Mouse (Mus musculus) lung, postnatal 0 days (tissue): ENCODE data around the gene Arhgef15. TPM values are rescaled to one million over a fixed set of nuclear protein-coding genes. Genes with fewer than 3 reads are reported as not detected.
"Not testable (repeated sequence)": the region's sequence is repeated elsewhere in the genome, so short reads cannot be mapped to it uniquely, and the experiment has no call there.

ENCODE experiments used
- ATAC-seq: fragments of 200-750 bp; cut with Nextera tagmentation; 2 replicates; pipeline ENCODE4 v1.8.0; 2017; ENCODE audit warnings: moderate library complexity
- DNase-seq: peaks from one replicate; pipeline ENCODE4 v3.0.0-alpha.2; 2016; ENCODE audit warnings: low spot score
- H3K27ac ChIP-seq: fragments of 300-500 bp; sonication (generic); 2 replicates; pipeline ENCODE4 v1.5.1; 2014; ENCODE audit warnings: antibody characterized with exemption, mild to moderate bottlenecking, low read length, mixed read lengths
- H3K27me3 ChIP-seq: fragments of 300-500 bp; sonication (generic); replicated peaks from 2 replicates; pipeline ENCODE4 v1.6.1; 2014; ENCODE audit warnings: low read length, mixed read lengths; ENCODE audit not compliant: insufficient read depth
- H3K36me3 ChIP-seq: fragments of 300-500 bp; sonication (generic); 2 replicates; pipeline ENCODE4 v1.6.1; 2014; ENCODE audit warnings: low read length, mixed read lengths; ENCODE audit not compliant: insufficient read depth
- H3K4me1 ChIP-seq: fragments of 300-500 bp; sonication (generic); 2 replicates; pipeline ENCODE4 v1.6.1; 2014; ENCODE audit warnings: antibody characterized with exemption, low read depth, low read length, mixed read lengths; ENCODE audit not compliant: insufficient read depth
- H3K4me2 ChIP-seq: fragments of 300-500 bp; sonication (generic); replicated peaks from 2 replicates; pipeline ENCODE4 v1.6.1; 2014; ENCODE audit warnings: low read depth, mild to moderate bottlenecking, low read length, moderate library complexity, mixed read lengths
- H3K4me3 ChIP-seq: fragments of 300-500 bp; sonication (generic); 2 replicates; pipeline ENCODE4 v1.5.1; 2014; ENCODE audit warnings: low read depth, low read length
- H3K9ac ChIP-seq: fragments of 300-500 bp; sonication (generic); replicated peaks from 2 replicates; pipeline ENCODE4 v1.6.1; 2014; ENCODE audit warnings: low read depth, mild to moderate bottlenecking
- H3K9me3 ChIP-seq: fragments of 300-500 bp; sonication (generic); 2 replicates; pipeline ENCODE4 v1.6.1; 2016; ENCODE audit warnings: low read length, mixed read lengths
- CTCF ChIP-seq: IDR thresholded peaks from 2 replicates; pipeline ENCODE4 v1.5.1; 2016; ENCODE audit warnings: antibody characterized with exemption, mild to moderate bottlenecking
- EP300 ChIP-seq: IDR thresholded peaks from 2 replicates; pipeline ENCODE4 v1.6.1; 2016; ENCODE audit warnings: antibody characterized with exemption, mild to moderate bottlenecking, control low read depth
- WGBS: fragments of 180-500 bp; shearing (Covaris S2); extraction: QIAGEN DNeasy Blood & Tissue Kit; methylation state at CpG from one replicate; pipeline ENCODE4 v1.1.7; 2014; 5-methylcytosine and 5-hydroxymethylcytosine counted together
- polyA plus RNA-seq: library from polyadenylated mRNA; unstranded; fragments of >200 nt; fragmentation: Nextera tagmentation; extraction: Ambion mirVana; gene quantifications from 2 replicates; pipeline ENCODE4 v1.2.1, GENCODE M21; 2015

Gene Arhgef15
- polyA plus RNA-seq, 1 experiment from 2014 or later = 24.2 TPM

DNA sequence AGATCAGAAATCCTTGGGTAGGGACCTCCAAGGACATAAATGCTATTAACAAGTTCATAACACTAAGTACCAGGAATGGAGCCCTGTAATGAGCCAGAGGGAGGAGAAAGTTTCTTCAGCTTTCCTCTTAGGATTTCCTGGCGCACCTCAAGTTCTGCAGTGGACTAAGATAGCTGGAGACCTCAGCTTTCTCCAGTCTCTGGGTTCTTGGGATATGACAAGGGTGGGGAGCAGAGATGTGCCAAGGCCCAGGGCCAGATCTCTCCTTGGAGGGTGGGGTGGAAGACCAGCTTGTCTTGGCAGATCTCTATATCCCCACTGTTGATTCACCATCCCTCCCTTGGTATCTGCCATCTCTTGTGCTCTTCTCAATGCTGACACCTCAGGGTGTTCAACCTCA lies 18.3 kb upstream of the Arhgef15 start:
- ATAC-seq = no peak
- H3K27me3 ChIP-seq = no peaks in the 10 kb centered on the region
- no peak overlapping the region for H3K27ac ChIP-seq
- H3K4me2 ChIP-seq = no peak overlapping the region
- DNase-seq = no peak
- H3K9ac ChIP-seq = no peak overlapping the region
- WGBS = 82% methylated on average over 1 of the region's 1 CpGs
- TF ChIP-seq EP300 (no peak), CTCF (no peak)
- H3K4me3 ChIP-seq = no peak overlapping the region
- H3K9me3 ChIP-seq = no peaks in the 10 kb centered on the region
- no peaks in the 10 kb centered on the region for H3K36me3 ChIP-seq
- H3K4me1 ChIP-seq = peaks cover 4% of the 10 kb centered on the region; the same call in 1 of the 2 replicates

DNA sequence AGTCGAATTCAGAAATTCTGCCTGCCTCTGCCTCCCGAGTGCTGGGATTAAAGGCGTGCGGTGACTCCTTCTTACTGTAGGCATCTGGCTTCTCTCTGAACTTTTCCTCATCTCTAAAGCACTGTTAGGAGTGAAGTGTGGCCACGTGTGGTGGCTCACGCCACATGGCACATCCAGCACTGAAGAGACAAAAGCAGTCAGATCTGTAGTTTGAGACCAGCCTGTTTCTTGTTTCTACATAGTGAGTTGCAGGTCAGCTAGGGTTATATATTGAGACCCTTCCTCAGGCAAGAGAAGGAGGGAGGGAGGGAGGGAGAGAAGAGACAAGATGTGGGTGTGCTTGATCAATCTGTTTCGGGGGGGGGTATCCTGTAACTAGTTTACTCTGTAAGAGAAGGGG lies 17.8 kb upstream of the Arhgef15 start, which contains the start of gene Rangrf:
Rangrf (minus strand) TSS at position 101 of the 400 bp plus-strand sequence.
- WGBS = 74% methylated on average over 7 of the region's 7 CpGs
- peak within 1 kb of the TSS; percentile 63 for H3K4me2 ChIP-seq
- H3K4me1 ChIP-seq = peaks cover 4% of the 10 kb centered on the region; the same call in 1 of the 2 replicates
- no peaks in the 10 kb centered on the region for H3K27me3 ChIP-seq
- no peaks in the 10 kb centered on the region for H3K36me3 ChIP-seq
- H3K9ac ChIP-seq = no peak within 1 kb of the TSS
- H3K9me3 ChIP-seq = no peaks in the 10 kb centered on the region
- DNase-seq (no peak), ATAC-seq (no peak)
- H3K4me3 ChIP-seq = peak within 1 kb of the TSS; percentile 34
- TF ChIP-seq CTCF = no peak
- TF ChIP-seq EP300 = no peak
- no peak within 1 kb of the TSS for H3K27ac ChIP-seq

DNA sequence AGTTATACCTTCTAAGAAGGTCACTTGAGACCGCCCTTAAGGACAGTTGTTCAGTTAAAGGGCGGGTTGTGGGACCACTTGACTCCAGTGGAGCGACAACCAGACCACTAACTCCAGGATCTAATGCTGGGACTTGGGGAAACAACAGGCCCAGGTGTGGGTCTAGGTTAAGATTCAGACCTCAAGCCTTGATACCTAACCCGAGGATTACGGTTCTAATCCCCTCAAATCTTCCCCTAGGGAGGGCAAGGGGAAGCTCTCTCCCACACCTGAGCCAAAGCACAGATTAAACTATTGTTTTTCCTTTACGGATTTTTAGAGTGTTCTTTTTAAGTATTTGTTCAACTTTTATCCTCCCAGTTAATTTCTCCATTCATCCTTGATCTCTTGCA lies 16.8 kb upstream of the Arhgef15 start:
- DNase-seq (no peak), ATAC-seq (no peak; the same call in 1 of the 2 replicates)
- H3K4me1 ChIP-seq = peaks cover 4% of the 10 kb centered on the region; the same call in 1 of the 2 replicates
- WGBS = 23% methylated on average over 6 of the region's 6 CpGs
- no peaks in the 10 kb centered on the region for H3K27me3 ChIP-seq
- no peaks in the 10 kb centered on the region for H3K9me3 ChIP-seq
- H3K36me3 ChIP-seq = no peaks in the 10 kb centered on the region
- H3K27ac ChIP-seq = no peak overlapping the region
- H3K4me2 ChIP-seq = peak overlapping the region; percentile 63
- peak overlapping the region; percentile 34 for H3K4me3 ChIP-seq
- no peak overlapping the region for H3K9ac ChIP-seq
- TF ChIP-seq EP300 = no peak
- no peak for TF ChIP-seq CTCF

DNA sequence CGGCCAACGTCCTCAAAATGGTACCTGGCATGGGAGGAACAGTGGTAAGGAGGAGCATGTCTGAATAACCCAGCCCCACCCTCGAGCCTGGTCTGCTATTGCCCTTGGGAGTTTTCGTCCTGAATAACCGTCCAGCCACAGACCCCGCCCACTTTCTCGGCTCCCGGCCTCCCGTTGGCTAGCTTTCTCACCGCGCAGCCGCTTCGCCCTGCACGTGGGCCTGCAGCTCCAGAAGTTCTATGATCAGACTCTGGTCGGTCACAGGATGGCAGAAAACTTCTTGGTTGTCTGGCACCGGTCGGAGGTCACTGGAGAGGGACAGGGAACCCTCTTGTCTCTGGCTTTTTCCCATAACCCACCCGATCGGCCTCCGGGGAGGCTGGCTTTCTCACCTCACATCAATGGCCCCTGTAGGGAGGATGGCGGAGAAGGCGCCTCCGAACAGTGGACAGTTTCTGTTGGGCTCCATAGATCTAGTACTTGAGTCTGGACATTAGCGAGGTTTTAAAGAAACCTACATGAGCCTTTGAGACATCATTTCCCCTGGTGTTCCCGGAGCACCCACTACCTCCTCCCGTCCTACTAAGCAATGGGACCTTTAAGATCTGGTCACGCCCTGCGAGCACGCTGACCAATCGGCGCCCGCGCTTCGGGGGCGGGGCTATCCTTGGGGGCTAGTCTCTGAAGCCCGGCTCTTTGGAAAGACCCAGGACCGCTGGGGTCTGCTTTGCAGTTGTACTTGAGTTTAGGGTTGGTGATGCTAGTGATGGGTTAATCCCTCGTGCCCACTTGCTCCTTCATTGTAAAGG lies 16.2 kb upstream of the Arhgef15 start:
- H3K9ac ChIP-seq, H3K4me1 ChIP-seq, H3K27ac ChIP-seq, H3K9me3 ChIP-seq, H3K27me3 ChIP-seq, H3K36me3 ChIP-seq: not testable (repeated sequence)
- WGBS = under 1% methylated on average over 37 of the region's 38 CpGs
- H3K4me2 ChIP-seq = peak overlapping the region; percentile 63
- ATAC-seq = peak; percentile 93
- peak overlapping the region; percentile 34 for H3K4me3 ChIP-seq
- peak; percentile 88 for DNase-seq

DNA sequence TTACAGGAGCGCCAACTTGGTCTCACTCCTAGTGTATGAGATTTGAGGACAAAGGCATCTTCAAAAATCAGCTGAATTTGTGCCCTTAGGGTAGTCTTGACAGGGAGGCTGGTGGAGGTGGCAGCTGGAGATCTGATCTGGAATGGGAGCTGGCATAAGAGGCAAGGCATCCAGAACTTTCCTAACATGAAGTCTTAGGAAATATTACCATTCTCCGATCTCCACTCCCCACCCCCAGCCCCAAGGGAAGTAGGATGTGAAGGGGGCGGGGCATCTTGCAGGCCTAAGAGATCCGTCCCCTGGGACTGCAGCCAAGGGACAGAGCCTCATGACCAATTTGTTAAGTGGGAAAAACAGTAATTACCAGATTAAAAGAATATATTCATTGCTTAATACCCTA lies 13.0 kb upstream of the Arhgef15 start:
- Histone ChIP-seq H3K27ac (no peak overlapping the region), H3K4me3 (no peak overlapping the region), H3K9me3 (no peaks in the 10 kb centered on the region), H3K4me2 (no peak overlapping the region), H3K4me1 (peaks cover 10% of the 10 kb centered on the region; the same call in 1 of the 2 replicates), H3K36me3 (no peaks in the 10 kb centered on the region), H3K9ac (no peak overlapping the region), H3K27me3 (no peaks in the 10 kb centered on the region)
- DNase-seq (peak; percentile 69), ATAC-seq (no peak)
- TF ChIP-seq CTCF = no peak
- TF ChIP-seq EP300 = no peak
- 45% methylated on average over 4 of the region's 4 CpGs for WGBS

DNA sequence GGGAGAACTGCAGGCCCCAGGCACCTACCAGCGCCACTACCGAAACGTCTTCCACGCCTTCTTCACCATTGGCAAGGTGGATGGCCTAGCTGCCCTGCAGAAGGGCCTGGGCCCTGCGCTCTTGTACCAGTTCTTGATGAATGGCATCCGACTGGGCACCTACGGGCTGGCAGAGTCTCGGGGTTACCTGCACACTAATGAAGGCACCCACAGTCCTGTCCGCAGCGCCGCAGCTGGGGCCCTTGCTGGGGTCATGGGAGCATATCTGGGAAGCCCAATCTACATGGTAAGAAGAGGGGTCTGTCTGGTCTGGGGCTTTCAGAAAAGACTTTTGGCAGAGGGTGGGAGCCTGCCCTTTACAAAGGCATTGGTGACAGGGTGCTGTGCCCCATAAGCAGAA lies 11.5 kb upstream of the Arhgef15 start:
- H3K4me3 ChIP-seq = no peak overlapping the region

More for the DNA sequence above, 11.5 kb upstream of the Arhgef15 start:
- no peaks in the 10 kb centered on the region for H3K27me3 ChIP-seq
- no peak for DNase-seq
- no peak overlapping the region for H3K9ac ChIP-seq
- no peak for ATAC-seq
- 0 out of 2 replicates have a peak overlapping the region, but pooled peaks have one; percentile 79 for H3K4me2 ChIP-seq
- no peaks in the 10 kb centered on the region for H3K36me3 ChIP-seq
- 87% methylated on average over 11 of the region's 11 CpGs for whole genome bisulfite sequencing
- no peak for TF ChIP-seq CTCF
- no peak for TF ChIP-seq EP300
- peaks cover 10% of the 10 kb centered on the region; the same call in 1 of the 2 replicates for H3K4me1 ChIP-seq
- no peak overlapping the region for H3K27ac ChIP-seq
- H3K9me3 ChIP-seq = no peaks in the 10 kb centered on the region
